10 mouse cellular contexts compared by ENCODE assay signal in the genomic region with DNA sequence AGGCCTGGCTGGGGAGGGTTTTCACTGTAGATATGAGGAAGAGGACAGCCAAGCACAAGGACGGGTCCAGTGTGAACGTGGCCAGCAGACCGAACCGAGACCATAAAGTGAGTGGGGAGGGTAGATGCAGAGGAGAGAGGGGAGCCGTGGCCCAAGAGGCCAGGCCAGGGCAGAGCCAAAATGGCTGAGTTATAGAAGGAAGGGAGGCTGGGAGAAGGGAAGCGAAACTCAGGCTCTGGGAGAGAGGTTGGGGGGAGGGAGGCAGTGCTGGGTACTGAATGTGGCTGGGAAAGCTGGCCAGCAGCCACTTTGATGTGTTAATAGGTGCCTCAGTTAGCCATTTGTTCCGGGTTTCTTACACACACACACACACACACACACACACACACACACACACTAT. TPM values are rescaled to one million over a fixed set of nuclear protein-coding genes. Genes with fewer than 3 reads are reported as not detected.
DNase-seq lines count a peak whose midpoint lies in the region; ATAC-seq and TF ChIP-seq lines count a peak whose summit lies in the region.
"Had no signal": no experiment of that assay in that cellular context is flagged by ENCODE, and none has a peak within 500 bp of the region (broad histone marks: within the 10 kb centered on the region; RNA-seq: fewer than 3 reads in every experiment).

No protein-coding gene starts in this region.

- peak in 1 of 2 experiments; percentile 48 for DNase-seq in heart, adult 2 months
- DNase-seq in heart, postnatal 14 days: no peak
- no peak for DNase-seq in liver
- peak; percentile 37 for DNase-seq in adipocyte (ENCODE audit: low spot score)
- DNase-seq in ovary, postnatal 10 days (ENCODE audit: low spot score): no peak
- DNase-seq in cerebellum, adult 9-10 months: no peak
- DNase-seq: kidney, adult 11 months had no signal

- ATAC-seq in liver, embryonic 12.5 days: peak; percentile 22; the same call in 1 of the 2 replicates
- peak; percentile 81 for ATAC-seq in monocyte, adult 5-6 weeks (replicated peaks; ENCODE audit: insufficient number of reproducible peaks, low FRiP score, low TSS enrichment, poor library complexity, severe bottlenecking)
- ATAC-seq: midbrain, embryonic 13.5 days had no signal

- 43% methylated on average over 7 of the region's 7 CpGs for WGBS in heart, adult 2 months
- WGBS in liver, embryonic 12.5 days (ENCODE audit: insufficient replicate concordance): 60% methylated on average over 7 of the region's 7 CpGs

- H3K79me2 ChIP-seq in heart, adult 2 months (replicated peaks; ENCODE audit: control insufficient read depth, insufficient read depth, low read length): peaks cover 1% of the 10 kb centered on the region; the same call in 1 of the 2 replicates

- peaks cover 40% of the 10 kb centered on the region for H3K4me1 ChIP-seq in heart, adult 2 months (ENCODE audit: control insufficient read depth, insufficient read depth, low read length)
- H3K4me1 ChIP-seq in liver, embryonic 12.5 days: peaks cover 76% of the 10 kb centered on the region

- no peak for TF ChIP-seq POLR2A in heart, adult 2 months (IDR thresholded peaks at IDR 0.05; ENCODE audit: insufficient read depth, low read depth, low read length)

- TF ChIP-seq CTCF in heart, adult 2 months (IDR thresholded peaks at IDR 0.05): no peak

- H3K4me3 ChIP-seq in heart, adult 2 months: no peak overlapping the region
- H3K4me3 ChIP-seq in liver, embryonic 12.5 days: no peak overlapping the region
- H3K4me3 ChIP-seq: midbrain, embryonic 13.5 days had no signal

- peak overlapping the region; percentile 11; the same call in 1 of the 2 replicates for H3K4me2 ChIP-seq in liver, embryonic 12.5 days
- H3K4me2 ChIP-seq: midbrain, embryonic 13.5 days had no signal

- 0 out of 2 replicates have a peak overlapping the region, but pooled peaks have one; percentile 0 for H3K9ac ChIP-seq in heart, adult 2 months (ENCODE audit: low read depth, low read length)
- H3K9ac ChIP-seq in liver, embryonic 12.5 days: no peak overlapping the region
- H3K9ac ChIP-seq: midbrain, embryonic 13.5 days had no signal

- H3K27me3 ChIP-seq in heart, adult 2 months (ENCODE audit: control insufficient read depth, insufficient read depth, low read length): no peaks in the 10 kb centered on the region
- no peaks in the 10 kb centered on the region for H3K27me3 ChIP-seq in liver, embryonic 12.5 days (replicated peaks)
- H3K27me3 ChIP-seq: midbrain, embryonic 13.5 days had no signal

- no peak for TF ChIP-seq EP300 in heart, adult 2 months (IDR thresholded peaks at IDR 0.05; ENCODE audit: insufficient read depth, low read depth, low read length)

- H3K9me3 ChIP-seq in liver, embryonic 12.5 days (replicated peaks): no peaks in the 10 kb centered on the region
- H3K9me3 ChIP-seq: midbrain, embryonic 13.5 days had no signal

- H3K36me3 ChIP-seq in heart, adult 2 months (ENCODE audit: control insufficient read depth, insufficient read depth, low read length): peaks cover 3% of the 10 kb centered on the region; the same call in 1 of the 2 replicates
- no peaks in the 10 kb centered on the region for H3K36me3 ChIP-seq in liver, embryonic 12.5 days
- H3K36me3 ChIP-seq: midbrain, embryonic 13.5 days had no signal

- intact Hi-C loops in heart, adult 2 months (cut with DNase I): no loop called here
- intact Hi-C loops in heart, postnatal 14 days (cut with DNase I): loop anchor here (5.0 kb wide), 1 partner anchor 40 kb away; no protein-coding TSS in a partner anchor

- peak overlapping the region; percentile 65 for H3K27ac ChIP-seq in heart, adult 2 months
- H3K27ac ChIP-seq in liver, embryonic 12.5 days: peak overlapping the region; percentile 38; the same call in 1 of the 2 replicates
- H3K27ac ChIP-seq: midbrain, embryonic 13.5 days had no signal

RNA-seq across cellular contexts. Expression of gene Fnbp1, which starts 14.6 kb away (rescaled TPM):
- 10 to 100 TPM; 49.0 to 53.6 TPM for total RNA-seq in heart, adult 2 months (2021)
- 40.3 and 46.1 TPM in 2 replicates for polyA plus RNA-seq in heart, adult 2 months (2012; rRNA removed)
- total RNA-seq in heart, postnatal 14 days (2021): 10 to 100 TPM; 49.5 to 51.9 TPM
- polyA plus RNA-seq in liver, embryonic 12.5 days (2016; fragmentation: Nextera tagmentation; extraction: Ambion mirVana): 11.1 and 11.4 TPM in 2 replicates
- 39.1 to 101 TPM (median 67.2 TPM) in 3 replicates for total RNA-seq in monocyte, adult 5-6 weeks (2017)

RNA-seq across cellular contexts. Expression of gene Gpr107, which starts 24.9 kb away (rescaled TPM):
- 10 to 100 TPM; 29.0 to 30.9 TPM for total RNA-seq in heart, adult 2 months (2021)
- 16.0 and 32.3 TPM in 2 replicates for polyA plus RNA-seq in heart, adult 2 months (2012; rRNA removed)
- 10 to 100 TPM; 39.2 to 41.7 TPM for total RNA-seq in heart, postnatal 14 days (2021)
- polyA plus RNA-seq in liver, embryonic 12.5 days (2016; fragmentation: Nextera tagmentation; extraction: Ambion mirVana): 18.8 and 19.3 TPM in 2 replicates
- total RNA-seq in monocyte, adult 5-6 weeks (2017): 31.3 to 44.8 TPM (median 35.7 TPM) in 3 replicates
